Mouse (Mus musculus): ENCODE data around the gene Serpinb6b. TPM values are rescaled to one million over a fixed set of nuclear protein-coding genes. Genes with fewer than 3 reads are reported as not detected.
A peak's percentile ranks its signal among the peaks of the same experiment; 100 is the strongest.

Serpinb6b gene
- polyA plus RNA-seq, 1 experiment from 2014 or later: 253 TPM

GRCm38 (mm10) chr13:32963990-32964753 lies 837 bp upstream of the Serpinb6b start:
- Histone ChIP-seq H3K4me2 (replicated peaks; ENCODE audit: low read depth, low read length) (no peak overlapping the region), H3K4me3 (ENCODE audit: low read depth, low read length) (no peak overlapping the region), H3K4me1 (ENCODE audit: insufficient read depth, low read depth, low read length) (no peaks in the 10 kb centered on the region), H3K9ac (replicated peaks; ENCODE audit: low read depth) (no peak overlapping the region), H3K9me3 (ENCODE audit: low read length) (no peaks in the 10 kb centered on the region), H3K36me3 (ENCODE audit: insufficient read depth, low read length) (no peaks in the 10 kb centered on the region), H3K27ac (ENCODE audit: low read length) (peak overlapping the region; percentile 93), H3K27me3 (replicated peaks; ENCODE audit: insufficient read depth, low read length) (no peaks in the 10 kb centered on the region)
- ATAC-seq (peak; percentile 33), DNase-seq (ENCODE audit: low spot score) (peak; percentile 42)
- TF ChIP-seq EP300 (IDR thresholded peaks at IDR 0.05): peak; percentile 98
- TF ChIP-seq CTCF (IDR thresholded peaks at IDR 0.05): no peak
- WGBS: 47% methylated on average over 9 of the region's 9 CpGs

- Histone ChIP-seq H3K9ac (replicated peaks; ENCODE audit: low read depth) (peak overlapping the region; percentile 64), H3K27me3 (replicated peaks; ENCODE audit: insufficient read depth, low read length) (no peaks in the 10 kb centered on the region), H3K36me3 (ENCODE audit: insufficient read depth, low read length) (0 out of 2 replicates have a peak, but pooled peaks cover 9% of the 10 kb centered on the region), H3K27ac (ENCODE audit: low read length) (peak overlapping the region; percentile 93), H3K9me3 (ENCODE audit: low read length) (no peaks in the 10 kb centered on the region), H3K4me3 (ENCODE audit: low read depth, low read length) (peak overlapping the region; percentile 44; the same call in 1 of the 2 replicates), H3K4me2 (replicated peaks; ENCODE audit: low read depth, low read length) (peak overlapping the region; percentile 68), H3K4me1 (ENCODE audit: insufficient read depth, low read depth, low read length) (peaks cover 3% of the 10 kb centered on the region; the same call in 1 of the 2 replicates)
- WGBS: 30% methylated on average over 5 of the region's 5 CpGs
- no peak for DNase-seq (ENCODE audit: low spot score)
- TF ChIP-seq CTCF (IDR thresholded peaks at IDR 0.05) (no peak), EP300 (IDR thresholded peaks at IDR 0.05) (no peak)
- ATAC-seq: no peak
These were observed 1.1 kb downstream of the Serpinb6b start for GRCm38 (mm10) chr13:32966116-32966515.

- H3K36me3 ChIP-seq (ENCODE audit: insufficient read depth, low read length): peaks cover 9% of the 10 kb centered on the region; the same call in 1 of the 2 replicates
- H3K4me3 ChIP-seq (ENCODE audit: low read depth, low read length): no peak overlapping the region
- peak overlapping the region; percentile 68; the same call in 1 of the 2 replicates for H3K4me2 ChIP-seq (replicated peaks; ENCODE audit: low read depth, low read length)
- DNase-seq (ENCODE audit: low spot score) (no peak), ATAC-seq (no peak)
- H3K9me3 ChIP-seq (ENCODE audit: low read length): no peaks in the 10 kb centered on the region
- peaks cover 3% of the 10 kb centered on the region; the same call in 1 of the 2 replicates for H3K4me1 ChIP-seq (ENCODE audit: insufficient read depth, low read depth, low read length)
- TF ChIP-seq EP300 (IDR thresholded peaks at IDR 0.05) (no peak), CTCF (IDR thresholded peaks at IDR 0.05) (no peak)
- H3K27me3 ChIP-seq (replicated peaks; ENCODE audit: insufficient read depth, low read length): no peaks in the 10 kb centered on the region
- H3K9ac ChIP-seq (replicated peaks; ENCODE audit: low read depth): no peak overlapping the region
- peak overlapping the region; percentile 29; the same call in 1 of the 2 replicates for H3K27ac ChIP-seq (ENCODE audit: low read length)
These were observed 2.2 kb downstream of the Serpinb6b start for GRCm38 (mm10) chr13:32967233-32967632.

DNA sequence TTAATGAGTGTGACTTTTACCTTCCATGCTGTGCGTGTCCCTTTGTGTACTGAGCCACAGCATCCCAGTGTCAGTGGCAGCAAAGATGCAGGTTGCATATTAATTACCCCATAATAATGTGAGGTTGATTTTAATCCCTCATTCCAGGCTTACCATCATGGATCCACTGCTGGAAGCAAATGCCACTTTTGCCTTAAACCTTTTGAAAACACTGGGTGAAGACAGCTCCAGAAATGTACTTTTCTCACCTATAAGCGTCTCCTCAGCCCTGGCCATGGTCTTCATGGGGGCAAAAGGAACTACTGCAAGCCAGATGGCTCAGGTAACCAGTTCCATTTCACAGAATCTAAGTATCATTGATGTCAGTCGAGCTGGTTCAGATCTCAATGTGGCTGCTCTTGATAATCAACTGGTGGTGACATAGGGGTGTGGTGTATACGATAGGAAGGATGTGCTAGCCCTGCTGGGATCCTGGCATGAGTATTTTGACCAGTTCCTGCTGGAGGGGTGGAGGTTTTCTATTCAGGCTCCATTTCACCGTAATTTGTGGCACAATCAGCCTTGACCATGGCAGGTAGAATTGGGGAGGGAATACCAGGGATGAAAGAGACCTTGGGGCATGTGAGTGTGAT lies 3.5 kb downstream of the Serpinb6b start:
- no peak overlapping the region for H3K9ac ChIP-seq (replicated peaks; ENCODE audit: low read depth)
- no peaks in the 10 kb centered on the region for H3K9me3 ChIP-seq (ENCODE audit: low read length)
- H3K27ac ChIP-seq (ENCODE audit: low read length): peak overlapping the region; percentile 28; the same call in 1 of the 2 replicates
- no peak for TF ChIP-seq EP300 (IDR thresholded peaks at IDR 0.05)
- H3K4me1 ChIP-seq (ENCODE audit: insufficient read depth, low read depth, low read length): peaks cover 3% of the 10 kb centered on the region; the same call in 1 of the 2 replicates
- H3K4me2 ChIP-seq (replicated peaks; ENCODE audit: low read depth, low read length): peak overlapping the region; percentile 19; the same call in 1 of the 2 replicates
- DNase-seq (ENCODE audit: low spot score): no peak
- H3K27me3 ChIP-seq (replicated peaks; ENCODE audit: insufficient read depth, low read length): no peaks in the 10 kb centered on the region
- peaks cover 9% of the 10 kb centered on the region; the same call in 1 of the 2 replicates for H3K36me3 ChIP-seq (ENCODE audit: insufficient read depth, low read length)
- no peak for ATAC-seq
- H3K4me3 ChIP-seq (ENCODE audit: low read depth, low read length): no peak overlapping the region
- WGBS: 65% methylated on average over 5 of the region's 5 CpGs

DNA sequence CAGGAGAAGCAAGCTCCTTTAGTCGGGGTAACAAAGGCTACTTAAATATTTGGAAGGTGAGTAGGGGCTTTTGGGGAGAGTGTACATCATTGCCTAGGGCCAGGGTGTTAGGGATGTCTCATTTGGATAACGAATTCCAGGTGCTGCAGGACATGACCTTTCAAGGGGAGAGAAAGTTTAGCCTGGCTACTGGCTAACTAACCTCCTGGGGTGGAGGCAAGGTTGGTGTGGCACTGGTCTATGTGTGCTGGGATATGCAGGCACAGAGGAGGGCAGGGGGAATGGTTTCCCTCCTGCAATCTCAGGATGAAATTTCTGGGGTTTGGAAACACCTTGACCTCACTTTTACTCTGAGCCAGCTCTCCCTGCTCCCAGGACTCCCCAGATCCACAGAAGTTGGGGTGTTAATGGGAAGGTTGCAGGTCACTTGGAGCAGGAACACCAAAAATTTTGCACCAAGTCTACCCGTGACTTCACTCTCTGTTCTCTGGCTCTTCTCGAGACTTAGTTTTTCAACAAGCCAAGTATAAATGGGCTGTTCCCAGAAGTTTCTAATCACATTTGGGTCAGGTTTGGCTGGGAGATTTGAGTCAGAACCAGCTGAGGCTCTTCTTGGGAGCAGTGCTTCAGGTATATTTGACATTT lies 4.1 kb downstream of the Serpinb6b start:
- no peaks in the 10 kb centered on the region for H3K27me3 ChIP-seq (replicated peaks; ENCODE audit: insufficient read depth, low read length)

GRCm38 (mm10) chr13:32969641-32970040 lies 4.6 kb downstream of the Serpinb6b start:
- no peak overlapping the region for H3K4me3 ChIP-seq (ENCODE audit: low read depth, low read length)
- 72% methylated on average over 1 of the region's 1 CpGs for WGBS
- no peak for ATAC-seq
- no peak overlapping the region for H3K9ac ChIP-seq (replicated peaks; ENCODE audit: low read depth)
- peaks cover 3% of the 10 kb centered on the region; the same call in 1 of the 2 replicates for H3K4me1 ChIP-seq (ENCODE audit: insufficient read depth, low read depth, low read length)
- no peak for TF ChIP-seq EP300 (IDR thresholded peaks at IDR 0.05)
- no peak for TF ChIP-seq CTCF (IDR thresholded peaks at IDR 0.05)
- H3K9me3 ChIP-seq (ENCODE audit: low read length): no peaks in the 10 kb centered on the region
- H3K27me3 ChIP-seq (replicated peaks; ENCODE audit: insufficient read depth, low read length): no peaks in the 10 kb centered on the region
- H3K27ac ChIP-seq (ENCODE audit: low read length): 0 out of 2 replicates have a peak overlapping the region, but pooled peaks have one; percentile 32
- no peak overlapping the region for H3K4me2 ChIP-seq (replicated peaks; ENCODE audit: low read depth, low read length)
- peaks cover 9% of the 10 kb centered on the region; the same call in 1 of the 2 replicates for H3K36me3 ChIP-seq (ENCODE audit: insufficient read depth, low read length)
- DNase-seq (ENCODE audit: low spot score): no peak

More for the DNA sequence above, 4.1 kb downstream of the Serpinb6b start:
- DNase-seq (ENCODE audit: low spot score) (no peak), ATAC-seq (no peak)
- H3K36me3 ChIP-seq (ENCODE audit: insufficient read depth, low read length): peaks cover 9% of the 10 kb centered on the region; the same call in 1 of the 2 replicates
- TF ChIP-seq EP300 (IDR thresholded peaks at IDR 0.05): no peak
- no peak for TF ChIP-seq CTCF (IDR thresholded peaks at IDR 0.05)
- peaks cover 3% of the 10 kb centered on the region; the same call in 1 of the 2 replicates for H3K4me1 ChIP-seq (ENCODE audit: insufficient read depth, low read depth, low read length)
- no peak overlapping the region for H3K9ac ChIP-seq (replicated peaks; ENCODE audit: low read depth)
- WGBS: 64% methylated on average over 4 of the region's 4 CpGs
- H3K9me3 ChIP-seq (ENCODE audit: low read length): no peaks in the 10 kb centered on the region
- H3K27ac ChIP-seq (ENCODE audit: low read length): peak overlapping the region; percentile 32; the same call in 1 of the 2 replicates
- no peak overlapping the region for H3K4me2 ChIP-seq (replicated peaks; ENCODE audit: low read depth, low read length)
- H3K4me3 ChIP-seq (ENCODE audit: low read depth, low read length): no peak overlapping the region

All from lung, postnatal 0 days (tissue).